Mouse (Mus musculus) liver, adult 2 months (tissue): ENCODE results near the gene Fhit.

Experiments used
- CTCF ChIP-seq: fragments of 200-500 bp; IDR thresholded peaks from 2 replicates; pipeline ENCODE4 v1.5.1; 2011; ENCODE audit warnings: low read depth, low read length, control low read depth
- POLR2A ChIP-seq: fragments of 200-500 bp; IDR thresholded peaks from 2 replicates; pipeline ENCODE4 v1.6.1; 2011; ENCODE audit warnings: low read length, control low read depth; ENCODE audit not compliant: insufficient read depth; ENCODE audit errors: extremely low read depth

DNA sequence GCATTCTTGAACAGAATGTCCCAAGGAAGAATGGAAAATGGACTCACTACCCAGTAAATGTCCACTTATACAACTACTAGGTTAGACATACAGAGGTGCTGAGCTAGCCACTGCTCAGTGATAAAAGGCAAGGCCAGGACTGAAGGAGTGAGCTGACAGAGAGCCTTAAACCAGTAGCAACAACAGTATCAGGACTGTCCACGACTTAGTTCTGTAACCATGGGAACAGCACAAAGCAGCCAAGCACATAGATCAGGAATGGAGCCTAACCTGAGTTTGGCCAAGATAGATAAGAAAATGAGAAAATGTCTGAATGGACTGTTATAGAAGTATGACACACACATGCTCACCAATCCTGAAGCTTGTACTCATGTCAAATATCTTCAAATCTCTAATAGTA is 279.1 kb downstream of the Fhit start:
- TF ChIP-seq CTCF: no peak
- TF ChIP-seq POLR2A: no peak
